Mouse (Mus musculus) MEL (cell line): Measurements from ENCODE around the gene Kif26b.

Experiments used
- CTCF ChIP-seq, 3 experiments: IDR thresholded peaks in 2 of 3; conservative IDR thresholded peaks in 1 of 3; 2 replicates each; pipeline ENCODE4 v1.5.1; 2011 to 2012; ENCODE audit warnings: low read length in 3 of 3, low read depth in 2 of 3, mild to moderate bottlenecking in 2 of 3, improper control_type of control experiment in 1 of 3, inconsistent platforms in 1 of 3, mixed read lengths in 1 of 3, moderate library complexity in 1 of 3; ENCODE audit not compliant: control insufficient read depth in 1 of 3, insufficient read depth in 1 of 3, poor library complexity in 1 of 3, severe bottlenecking in 1 of 3
- NELFE ChIP-seq: IDR thresholded peaks from 2 replicates; pipeline ENCODE4 v1.6.1; 2011; ENCODE audit warnings: low read depth, low read length, improper control_type of control experiment
- POLR2A ChIP-seq, 2 experiments: IDR thresholded peaks; 2 replicates each; pipeline ENCODE4 v1.6.1; 2011 to 2012; ENCODE audit warnings: low read length in 2 of 2, mild to moderate bottlenecking in 2 of 2, control low read depth in 1 of 2, improper control_type of control experiment in 1 of 2, low read depth in 1 of 2, moderate library complexity in 1 of 2; ENCODE audit not compliant: control insufficient read depth in 1 of 2, insufficient read depth in 1 of 2, poor library complexity in 1 of 2
- RAD21 ChIP-seq: IDR thresholded peaks from 2 replicates; pipeline ENCODE4 v1.6.1; 2011; ENCODE audit warnings: mild to moderate bottlenecking, low read depth, low read length, improper control_type of control experiment
- SIN3A ChIP-seq: IDR thresholded peaks from 2 replicates; pipeline ENCODE4 v1.6.1; 2012; ENCODE audit warnings: low read length, improper control_type of control experiment, inconsistent platforms

- no peak for TF ChIP-seq SIN3A
- TF ChIP-seq NELFE = no peak
- no peak for TF ChIP-seq CTCF (IDR thresholded peaks at IDR 0.05 in 2 of 3, conservative IDR thresholded peaks at IDR 0.05 in 1 of 3; ENCODE audit: control insufficient read depth in 1 of 3, insufficient read depth in 1 of 3, low read depth in 2 of 3, low read length in 3 of 3, poor library complexity in 1 of 3, severe bottlenecking in 1 of 3)
- no peak for TF ChIP-seq RAD21
- no peak for TF ChIP-seq POLR2A (IDR thresholded peaks at IDR 0.05; ENCODE audit: control insufficient read depth in 1 of 2, insufficient read depth in 1 of 2, low read depth in 1 of 2, low read length in 2 of 2, poor library complexity in 1 of 2)
Measured at GRCm38 (mm10) chr1:178590229-178591171, 61.6 kb downstream of the Kif26b start.
